Mouse (Mus musculus) intestine, embryonic 16.5 days (tissue): ENCODE results near the gene Map7d1. TPM values are rescaled to one million over a fixed set of nuclear protein-coding genes. Genes with fewer than 3 reads are reported as not detected.

ENCODE experiments used
- ATAC-seq: fragments of 200-750 bp; cut with Nextera tagmentation; 2 replicates; pipeline ENCODE4 v1.8.0; 2017; ENCODE audit warnings: moderate TSS enrichment, moderate library complexity
- H3K27ac ChIP-seq: fragments of 300-500 bp; sonication (generic); 2 replicates; pipeline ENCODE4 v1.5.1; 2014; ENCODE audit warnings: mild to moderate bottlenecking, low read length
- H3K27me3 ChIP-seq: fragments of 300-500 bp; sonication (generic); replicated peaks from 2 replicates; pipeline ENCODE4 v1.6.1; 2014; ENCODE audit warnings: low read length, control low read depth, mixed read lengths; ENCODE audit not compliant: control insufficient read depth, insufficient read depth
- H3K36me3 ChIP-seq: fragments of 300-500 bp; sonication (generic); 2 replicates; pipeline ENCODE4 v1.6.1; 2014; ENCODE audit warnings: low read length, control low read depth; ENCODE audit not compliant: control insufficient read depth, insufficient read depth
- H3K4me1 ChIP-seq: fragments of 300-500 bp; sonication (generic); 2 replicates; pipeline ENCODE4 v1.6.1; 2014; ENCODE audit warnings: low read length, control low read depth, mixed read lengths; ENCODE audit not compliant: control insufficient read depth, insufficient read depth
- H3K4me2 ChIP-seq: fragments of 300-500 bp; sonication (generic); 2 replicates; pipeline ENCODE4 v1.6.1; 2014; ENCODE audit warnings: low read depth, low read length, control low read depth
- H3K4me3 ChIP-seq: fragments of 300-500 bp; sonication (generic); 2 replicates; pipeline ENCODE4 v1.5.1; 2014; ENCODE audit warnings: mild to moderate bottlenecking, low read length
- H3K9ac ChIP-seq: fragments of 300-500 bp; sonication (generic); 2 replicates; pipeline ENCODE4 v1.6.1; 2014; ENCODE audit warnings: low read depth, low read length
- H3K9me3 ChIP-seq: fragments of 300-500 bp; sonication (generic); 2 replicates; pipeline ENCODE4 v1.6.1; 2016; ENCODE audit warnings: low read length, control low read depth; ENCODE audit not compliant: control insufficient read depth
- WGBS: fragments of 180-500 bp; shearing (Covaris S2); extraction: QIAGEN DNeasy Blood & Tissue Kit; methylation state at CpG from one replicate; pipeline ENCODE4 v1.1.7; 2014; 5-methylcytosine and 5-hydroxymethylcytosine counted together
- polyA plus RNA-seq: library from polyadenylated mRNA; unstranded; fragments of >200 nt; fragmentation: Nextera tagmentation; extraction: Ambion mirVana; gene quantifications from 2 replicates; pipeline ENCODE4 v1.2.1, GENCODE M21; 2015

Map7d1 gene
- polyA plus RNA-seq, 1 experiment from 2014 or later = 13.1 TPM

GRCm38 (mm10) chr4:126250659-126251058 is 5.5 kb downstream of the Map7d1 start:
- WGBS = 30% methylated on average over 4 of the region's 4 CpGs
- H3K4me1 ChIP-seq = peaks cover 39% of the 10 kb centered on the region

GRCm38 (mm10) chr4:126248261-126248868 is 7.8 kb downstream of the Map7d1 start:
- WGBS = 38% methylated on average over 11 of the region's 11 CpGs
- no peaks in the 10 kb centered on the region for H3K9me3 ChIP-seq

More at GRCm38 (mm10) chr4:126250659-126251058, 5.5 kb downstream of the Map7d1 start:
- H3K9ac ChIP-seq = peak overlapping the region; percentile 32
- no peak overlapping the region for H3K4me3 ChIP-seq
- no peak overlapping the region for H3K4me2 ChIP-seq
- H3K27me3 ChIP-seq = no peaks in the 10 kb centered on the region
- H3K9me3 ChIP-seq = no peaks in the 10 kb centered on the region
- no peak overlapping the region; the same call in 1 of the 2 replicates for H3K27ac ChIP-seq
- no peak; the same call in 1 of the 2 replicates for ATAC-seq
- H3K36me3 ChIP-seq = no peaks in the 10 kb centered on the region

GRCm38 (mm10) chr4:126246202-126246889 is 9.8 kb downstream of the Map7d1 start:
- Histone ChIP-seq H3K27ac (no peak overlapping the region), H3K4me1 (peaks cover 3% of the 10 kb centered on the region), H3K27me3 (no peaks in the 10 kb centered on the region), H3K4me3 (no peak overlapping the region), H3K4me2 (no peak overlapping the region), H3K9me3 (no peaks in the 10 kb centered on the region), H3K9ac (no peak overlapping the region), H3K36me3 (peaks cover 5% of the 10 kb centered on the region; the same call in 1 of the 2 replicates)
- ATAC-seq = no peak
- 87% methylated on average over 13 of the region's 13 CpGs for WGBS

More at GRCm38 (mm10) chr4:126248261-126248868, 7.8 kb downstream of the Map7d1 start:
- Histone ChIP-seq H3K27me3 (no peaks in the 10 kb centered on the region), H3K27ac (no peak overlapping the region), H3K9ac (no peak overlapping the region), H3K4me2 (no peak overlapping the region), H3K36me3 (no peaks in the 10 kb centered on the region), H3K4me1 (peaks cover 21% of the 10 kb centered on the region), H3K4me3 (no peak overlapping the region)
- ATAC-seq = no peak

GRCm38 (mm10) chr4:126242510-126242909 is 13.6 kb downstream of the Map7d1 start:
- no peak overlapping the region for H3K4me3 ChIP-seq
- no peaks in the 10 kb centered on the region for H3K27me3 ChIP-seq
- no peaks in the 10 kb centered on the region for H3K9me3 ChIP-seq
- WGBS = 90% methylated on average over 6 of the region's 6 CpGs
- no peak overlapping the region for H3K4me2 ChIP-seq
- ATAC-seq = no peak
- no peak overlapping the region for H3K27ac ChIP-seq
- peaks cover 9% of the 10 kb centered on the region for H3K36me3 ChIP-seq
- no peak overlapping the region for H3K9ac ChIP-seq
- H3K4me1 ChIP-seq = no peaks in the 10 kb centered on the region

- H3K27me3 ChIP-seq = no peaks in the 10 kb centered on the region
- H3K9ac ChIP-seq = no peak overlapping the region
- ATAC-seq = no peak
- H3K27ac ChIP-seq = no peak overlapping the region
- no peaks in the 10 kb centered on the region for H3K9me3 ChIP-seq
- no peak overlapping the region for H3K4me3 ChIP-seq
- H3K4me2 ChIP-seq = no peak overlapping the region
- 49% methylated on average over 9 of the region's 9 CpGs for WGBS
- peaks cover 10% of the 10 kb centered on the region for H3K36me3 ChIP-seq
- H3K4me1 ChIP-seq = no peaks in the 10 kb centered on the region
Observed at GRCm38 (mm10) chr4:126241956-126242355, 14.2 kb downstream of the Map7d1 start.

DNA sequence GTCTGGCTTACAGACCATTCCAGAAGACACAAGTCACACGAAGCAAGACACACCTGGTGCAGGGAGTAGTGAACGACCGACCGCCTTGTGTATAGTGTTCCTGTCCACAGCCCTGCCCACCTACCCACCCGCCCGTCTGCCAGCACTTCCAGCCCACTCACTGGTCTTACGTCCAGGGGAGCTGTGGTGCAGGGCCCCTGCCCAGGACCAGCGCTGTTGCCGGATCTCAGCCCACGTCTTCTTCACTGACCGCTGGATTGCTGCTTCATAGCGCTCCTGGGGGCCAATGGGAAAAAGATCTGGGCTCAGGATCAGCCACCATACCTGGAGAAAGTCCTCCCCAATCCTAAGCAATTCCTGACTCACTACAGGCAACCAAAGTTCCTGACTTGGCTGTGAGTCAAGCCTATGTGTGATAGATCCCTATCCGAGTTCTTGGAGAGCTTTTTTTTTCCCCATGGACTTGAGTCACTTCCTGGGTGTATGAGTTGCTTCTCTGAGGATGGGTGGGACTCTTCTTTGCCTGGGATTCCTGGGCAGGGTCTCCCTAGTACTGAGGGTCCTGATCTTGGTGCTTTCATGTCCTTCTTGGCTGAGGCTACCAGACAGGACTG is 16.2 kb downstream of the Map7d1 start:
- no peak for ATAC-seq
- H3K9ac ChIP-seq = no peak overlapping the region
- no peaks in the 10 kb centered on the region for H3K27me3 ChIP-seq
- no peaks in the 10 kb centered on the region for H3K4me1 ChIP-seq
- no peak overlapping the region for H3K27ac ChIP-seq
- H3K4me3 ChIP-seq = no peak overlapping the region
- WGBS = 86% methylated on average over 13 of the region's 13 CpGs
- H3K36me3 ChIP-seq = peaks cover 13% of the 10 kb centered on the region
- no peak overlapping the region for H3K4me2 ChIP-seq
- no peaks in the 10 kb centered on the region for H3K9me3 ChIP-seq

DNA sequence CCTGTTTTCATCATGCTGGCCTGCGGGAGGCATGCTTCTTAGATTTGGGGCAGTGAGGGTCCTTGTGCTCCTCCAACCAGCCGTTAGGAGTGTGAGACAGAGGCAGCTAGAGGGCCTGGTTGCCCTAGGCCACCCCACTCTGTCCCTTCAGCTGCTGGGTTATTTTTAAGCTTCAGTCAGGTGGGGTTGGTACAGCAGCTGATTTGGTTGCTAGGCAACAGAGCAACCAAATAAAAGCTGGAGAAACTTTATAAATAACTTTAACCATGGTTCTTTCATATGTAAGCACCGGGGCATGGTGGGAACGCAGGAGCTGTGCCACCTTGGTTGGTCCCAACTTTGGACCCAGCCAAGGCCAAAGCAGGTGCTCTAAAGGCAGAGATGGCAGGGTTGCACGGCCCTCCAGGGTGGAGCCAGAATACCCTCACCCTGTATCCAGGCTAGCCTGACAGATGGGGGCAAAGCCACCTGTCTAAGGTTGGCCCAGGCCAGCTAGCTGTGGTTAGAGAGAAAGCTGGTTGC is 18.4 kb downstream of the Map7d1 start:
- 72% methylated on average over 5 of the region's 5 CpGs for WGBS
- ATAC-seq = 0 out of 2 replicates have a peak, but pooled peaks have one; percentile 27
- H3K36me3 ChIP-seq = peaks cover 22% of the 10 kb centered on the region
- no peaks in the 10 kb centered on the region for H3K4me1 ChIP-seq
- H3K9me3 ChIP-seq = no peaks in the 10 kb centered on the region
- no peak overlapping the region for H3K4me3 ChIP-seq
- H3K9ac ChIP-seq = no peak overlapping the region
- H3K27ac ChIP-seq = no peak overlapping the region
- no peak overlapping the region for H3K4me2 ChIP-seq
- no peaks in the 10 kb centered on the region for H3K27me3 ChIP-seq

- no peaks in the 10 kb centered on the region for H3K27me3 ChIP-seq
- peaks cover 20% of the 10 kb centered on the region for H3K36me3 ChIP-seq
- H3K4me2 ChIP-seq = peak overlapping the region; percentile 77
- H3K4me1 ChIP-seq = no peaks in the 10 kb centered on the region
- H3K9ac ChIP-seq = peak overlapping the region; percentile 39
- 51% methylated on average over 62 of the region's 63 CpGs for WGBS
- no peak overlapping the region for H3K27ac ChIP-seq
- no peaks in the 10 kb centered on the region for H3K9me3 ChIP-seq
- H3K4me3 ChIP-seq = peak overlapping the region; percentile 41
- peak; percentile 82 for ATAC-seq
Observed at GRCm38 (mm10) chr4:126236467-126237280, 19.5 kb downstream of the Map7d1 start.

- no peak overlapping the region for H3K9ac ChIP-seq
- H3K27me3 ChIP-seq = no peaks in the 10 kb centered on the region
- no peak for ATAC-seq
- no peak overlapping the region for H3K4me2 ChIP-seq
- H3K36me3 ChIP-seq = peaks cover 21% of the 10 kb centered on the region
- H3K27ac ChIP-seq = no peak overlapping the region
- 91% methylated on average over 10 of the region's 10 CpGs for WGBS
- no peak overlapping the region for H3K4me3 ChIP-seq
- no peaks in the 10 kb centered on the region for H3K4me1 ChIP-seq
- H3K9me3 ChIP-seq = no peaks in the 10 kb centered on the region
Observed at GRCm38 (mm10) chr4:126235191-126235590, 21.0 kb downstream of the Map7d1 start.
